Mouse (Mus musculus): ENCODE measurements at regions not wholly inside any gene's neighbourhood (a gene's known extent, or its start where the extent isn't known, plus 50 kb on each side); places are given as distances from the start of the nearest gene placed in this dataset.
"Not testable (repeated sequence)": the region's sequence is repeated elsewhere in the genome, so short reads cannot be mapped to it uniquely, and the experiment has no call there.

DNA sequence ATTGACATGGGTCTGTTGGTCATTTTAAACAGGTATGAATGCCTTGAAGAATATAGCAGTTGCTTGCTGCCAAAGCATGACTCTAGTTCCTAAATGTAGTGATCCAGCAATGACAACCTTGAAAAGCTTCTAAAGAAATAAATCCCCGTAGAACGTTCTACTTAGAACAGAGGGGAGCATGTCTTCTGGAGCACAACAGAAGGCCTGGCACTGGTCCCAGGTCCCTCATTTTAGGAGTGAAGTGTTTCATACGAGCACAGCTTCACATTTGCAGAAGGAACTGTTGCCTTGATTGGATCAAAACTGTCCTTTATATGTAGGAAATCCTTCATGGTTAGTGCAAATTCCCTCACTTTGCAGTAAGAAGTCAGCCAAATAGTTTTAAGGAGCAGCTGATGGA is 226.4 kb downstream of the Plod2 start:
- no peak overlapping the region for H3K9ac ChIP-seq
- peaks cover 8% of the 10 kb centered on the region; the same call in 1 of the 2 replicates for H3K4me1 ChIP-seq (replicated peaks)
- 84% methylated on average over 3 of the region's 3 CpGs for WGBS
- no peak overlapping the region for H3K4me3 ChIP-seq
- H3K27ac ChIP-seq (replicated peaks): no peak overlapping the region
- ATAC-seq (ENCODE audit: low read depth): no peak
- H3K4me2 ChIP-seq: no peak overlapping the region
- H3K9me3 ChIP-seq: no peaks in the 10 kb centered on the region
- no peaks in the 10 kb centered on the region for H3K36me3 ChIP-seq
- no peaks in the 10 kb centered on the region for H3K27me3 ChIP-seq

- H3K4me1 ChIP-seq (replicated peaks): peaks cover 8% of the 10 kb centered on the region; the same call in 1 of the 2 replicates
- H3K4me3 ChIP-seq: no peak overlapping the region
- H3K27ac ChIP-seq (replicated peaks): no peak overlapping the region
- no peaks in the 10 kb centered on the region for H3K36me3 ChIP-seq
- no peaks in the 10 kb centered on the region for H3K27me3 ChIP-seq
- H3K4me2 ChIP-seq: no peak overlapping the region
- no peak overlapping the region for H3K9ac ChIP-seq
- no peaks in the 10 kb centered on the region for H3K9me3 ChIP-seq
- no peak for ATAC-seq (ENCODE audit: low read depth)
- 70% methylated on average over 2 of the region's 2 CpGs for WGBS
Measured at GRCm38 (mm10) chr9:92769528-92769927, 227.5 kb downstream of the Plod2 start.

GRCm38 (mm10) chr9:92771002-92771401 is 229.0 kb downstream of the Plod2 start:
- Histone ChIP-seq H3K4me3 (no peak overlapping the region), H3K4me2 (no peak overlapping the region), H3K9me3 (no peaks in the 10 kb centered on the region), H3K4me1 (replicated peaks) (peaks cover 8% of the 10 kb centered on the region; the same call in 1 of the 2 replicates), H3K9ac (no peak overlapping the region), H3K27me3 (no peaks in the 10 kb centered on the region), H3K27ac (replicated peaks) (no peak overlapping the region), H3K36me3 (no peaks in the 10 kb centered on the region)
- ATAC-seq (ENCODE audit: low read depth): no peak
- WGBS: 66% methylated on average over 2 of the region's 2 CpGs

- ATAC-seq (ENCODE audit: low read depth): no peak
- no peak overlapping the region for H3K27ac ChIP-seq (replicated peaks)
- no peaks in the 10 kb centered on the region for H3K9me3 ChIP-seq
- no peak overlapping the region for H3K4me2 ChIP-seq
- WGBS: 65% methylated on average over 3 of the region's 3 CpGs
- H3K36me3 ChIP-seq: no peaks in the 10 kb centered on the region
- no peak overlapping the region for H3K4me3 ChIP-seq
- H3K9ac ChIP-seq: no peak overlapping the region
- peaks cover 8% of the 10 kb centered on the region; the same call in 1 of the 2 replicates for H3K4me1 ChIP-seq (replicated peaks)
- no peaks in the 10 kb centered on the region for H3K27me3 ChIP-seq
Measured at GRCm38 (mm10) chr9:92771716-92772115, 229.7 kb downstream of the Plod2 start.

DNA sequence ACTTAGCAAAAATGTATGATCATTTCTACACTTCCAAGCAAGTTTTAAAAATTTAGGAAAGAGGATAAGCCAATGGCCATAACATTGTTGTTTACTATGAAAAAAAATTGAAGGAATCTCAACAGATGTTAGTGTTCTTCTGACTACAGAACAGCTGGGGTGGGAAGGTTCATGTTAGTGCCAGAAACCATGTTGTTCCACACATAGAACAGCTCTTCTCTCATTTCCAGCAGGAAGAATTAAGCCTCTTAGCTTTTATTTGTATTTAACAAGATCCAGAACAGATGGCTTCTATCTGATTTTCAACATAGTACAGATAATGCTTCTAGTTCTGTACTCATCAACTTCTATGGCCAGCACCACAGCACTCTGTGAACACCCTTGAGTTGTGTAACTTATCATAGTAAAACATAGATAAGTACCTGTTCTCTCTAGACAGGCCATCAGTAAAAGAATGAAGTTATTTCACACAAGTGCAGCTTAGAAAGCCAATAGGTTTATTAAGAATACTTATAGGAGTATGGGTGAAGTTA is 241.0 kb downstream of the Plod2 start:
- Histone ChIP-seq H3K9me3 (no peaks in the 10 kb centered on the region; the same call in 1 of the 2 replicates), H3K4me3 (no peak overlapping the region), H3K27ac (replicated peaks) (no peak overlapping the region), H3K4me1 (replicated peaks) (no peaks in the 10 kb centered on the region), H3K36me3 (no peaks in the 10 kb centered on the region), H3K27me3 (no peaks in the 10 kb centered on the region), H3K9ac (no peak overlapping the region), H3K4me2 (no peak overlapping the region)
- no peak for ATAC-seq (ENCODE audit: low read depth)

DNA sequence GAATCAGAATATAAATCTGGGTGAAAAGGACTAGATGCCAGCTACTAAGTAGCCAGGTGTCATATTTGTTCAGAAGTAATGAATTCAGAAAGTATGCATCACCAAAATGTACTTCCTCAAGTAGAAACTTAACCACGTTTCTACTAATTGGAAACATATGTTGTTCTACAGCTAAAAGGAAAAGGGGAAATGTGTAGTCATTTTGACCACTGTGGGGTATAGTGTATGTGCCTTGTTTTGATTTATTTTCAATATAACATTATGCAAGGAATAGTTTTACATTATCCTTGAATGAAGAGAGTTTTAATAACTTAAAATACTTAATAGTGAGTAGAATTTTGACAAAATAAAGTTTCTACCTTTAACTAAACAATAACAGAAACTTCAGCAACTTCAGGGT is 257.7 kb downstream of the Plod2 start:
- Histone ChIP-seq H3K4me2 (no peak overlapping the region), H3K4me3 (no peak overlapping the region), H3K27ac (replicated peaks) (no peak overlapping the region), H3K27me3 (no peaks in the 10 kb centered on the region), H3K4me1 (replicated peaks) (no peaks in the 10 kb centered on the region), H3K9me3 (no peaks in the 10 kb centered on the region), H3K9ac (no peak overlapping the region), H3K36me3 (no peaks in the 10 kb centered on the region)
- WGBS: 74% methylated on average over 1 of the region's 1 CpGs
- ATAC-seq (ENCODE audit: low read depth): no peak

- Histone ChIP-seq H3K27me3 (no peaks in the 10 kb centered on the region), H3K9me3 (no peaks in the 10 kb centered on the region), H3K4me3 (no peak overlapping the region), H3K4me2 (no peak overlapping the region), H3K4me1 (replicated peaks) (no peaks in the 10 kb centered on the region), H3K9ac (no peak overlapping the region), H3K36me3 (no peaks in the 10 kb centered on the region), H3K27ac (replicated peaks) (no peak overlapping the region)
- ATAC-seq (ENCODE audit: low read depth): no peak
Measured at GRCm38 (mm10) chr9:92809469-92809868, 267.4 kb downstream of the Plod2 start.

GRCm38 (mm10) chr9:92820721-92821120 is 278.7 kb downstream of the Plod2 start:
- no peak overlapping the region for H3K9ac ChIP-seq
- no peaks in the 10 kb centered on the region for H3K9me3 ChIP-seq
- H3K36me3 ChIP-seq: no peaks in the 10 kb centered on the region
- H3K4me2 ChIP-seq: peak overlapping the region; percentile 32
- peak; percentile 56; the same call in 1 of the 2 replicates for ATAC-seq (ENCODE audit: low read depth)
- peak overlapping the region; percentile 0; the same call in 1 of the 2 replicates for H3K4me3 ChIP-seq
- no peak overlapping the region for H3K27ac ChIP-seq (replicated peaks)
- H3K27me3 ChIP-seq: no peaks in the 10 kb centered on the region
- 34% methylated on average over 11 of the region's 11 CpGs for WGBS
- no peaks in the 10 kb centered on the region for H3K4me1 ChIP-seq (replicated peaks)

DNA sequence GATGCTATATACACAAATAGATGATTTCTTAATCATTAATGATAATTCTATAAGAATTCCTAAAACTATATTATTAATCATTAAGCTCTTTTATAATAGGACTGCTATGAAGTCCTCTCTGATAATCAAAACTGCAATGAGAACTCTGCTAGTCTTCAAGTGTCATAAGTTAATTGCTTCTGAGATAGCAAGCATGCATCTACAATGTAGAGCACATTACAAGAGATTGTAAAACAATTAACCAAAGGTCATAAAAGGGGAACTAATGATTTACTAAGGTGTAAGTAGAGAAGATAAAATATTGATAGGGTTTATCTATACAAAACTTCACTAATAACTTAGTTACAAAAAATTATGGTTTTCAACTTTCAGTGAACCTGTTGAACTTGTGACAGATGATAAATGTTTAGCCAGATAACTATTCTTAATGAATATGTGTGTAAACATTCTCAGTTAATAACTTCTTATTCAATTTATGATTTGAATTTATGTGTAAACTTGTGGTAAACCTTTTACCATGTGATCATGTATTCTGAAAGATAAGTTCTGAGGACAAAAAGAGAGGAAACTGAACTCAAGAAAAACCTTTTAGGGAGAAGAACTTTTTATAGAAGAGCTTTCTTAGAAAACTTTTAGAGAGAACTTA is 284.8 kb downstream of the Plod2 start:
- Histone ChIP-seq H3K9me3 (no peaks in the 10 kb centered on the region), H3K27ac (replicated peaks) (no peak overlapping the region)

GRCm38 (mm10) chr9:92836156-92836555 is 294.1 kb downstream of the Plod2 start:
- not testable (repeated sequence) for H3K27ac ChIP-seq (replicated peaks); H3K4me2 ChIP-seq; H3K36me3 ChIP-seq; H3K4me1 ChIP-seq (replicated peaks); H3K9ac ChIP-seq; H3K27me3 ChIP-seq; H3K9me3 ChIP-seq; H3K4me3 ChIP-seq; ATAC-seq (ENCODE audit: low read depth)
- 90% methylated on average over 2 of the region's 2 CpGs for WGBS

More for the DNA sequence above, 284.8 kb downstream of the Plod2 start:
- H3K36me3 ChIP-seq: no peaks in the 10 kb centered on the region
- no peak overlapping the region for H3K4me2 ChIP-seq
- H3K4me1 ChIP-seq (replicated peaks): no peaks in the 10 kb centered on the region
- ATAC-seq (ENCODE audit: low read depth): no peak
- H3K9ac ChIP-seq: no peak overlapping the region
- no peaks in the 10 kb centered on the region for H3K27me3 ChIP-seq
- H3K4me3 ChIP-seq: no peak overlapping the region

GRCm38 (mm10) chr9:92856410-92857083 is 314.5 kb downstream of the Plod2 start:
- Histone ChIP-seq H3K9ac (no peak overlapping the region), H3K9me3 (no peaks in the 10 kb centered on the region), H3K4me2 (no peak overlapping the region)

DNA sequence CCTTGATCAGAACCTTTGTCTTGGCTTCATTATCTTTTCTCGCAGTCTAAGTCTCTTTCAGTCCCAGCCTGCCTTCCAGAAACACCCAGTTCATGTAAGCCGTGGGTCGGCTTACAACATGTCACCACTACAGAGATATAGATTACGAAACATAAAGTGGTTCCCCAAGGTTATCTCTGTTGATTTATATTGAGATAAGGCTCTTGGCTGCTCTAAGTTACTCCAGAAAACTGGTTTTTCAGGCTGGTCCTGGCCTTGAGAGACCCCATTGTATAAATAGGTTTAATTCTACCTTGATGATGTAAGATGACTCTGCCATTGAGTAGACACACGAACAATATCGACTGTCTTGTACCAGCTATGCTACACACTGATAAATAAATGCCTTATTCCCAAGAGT is 323.8 kb downstream of the Plod2 start:
- no peaks in the 10 kb centered on the region for H3K9me3 ChIP-seq
- no peak overlapping the region for H3K4me3 ChIP-seq
- H3K9ac ChIP-seq: no peak overlapping the region
- H3K36me3 ChIP-seq: no peaks in the 10 kb centered on the region
- no peaks in the 10 kb centered on the region for H3K4me1 ChIP-seq (replicated peaks)
- WGBS: 91% methylated on average over 6 of the region's 6 CpGs
- H3K27ac ChIP-seq (replicated peaks): no peak overlapping the region
- no peak overlapping the region for H3K4me2 ChIP-seq
- no peaks in the 10 kb centered on the region for H3K27me3 ChIP-seq
- ATAC-seq (ENCODE audit: low read depth): no peak

More at GRCm38 (mm10) chr9:92856410-92857083, 314.5 kb downstream of the Plod2 start:
- Histone ChIP-seq H3K27ac (replicated peaks) (no peak overlapping the region), H3K4me3 (no peak overlapping the region), H3K27me3 (no peaks in the 10 kb centered on the region), H3K4me1 (replicated peaks) (no peaks in the 10 kb centered on the region), H3K36me3 (no peaks in the 10 kb centered on the region)
- 93% methylated on average over 7 of the region's 7 CpGs for WGBS
- no peak for ATAC-seq (ENCODE audit: low read depth)

All from neural tube, embryonic 13.5 days (tissue).